Mouse (Mus musculus) embryonic fibroblast, embryonic 13.5 days (primary cell): ENCODE measurements around the gene Gtf2a2. TPM values are rescaled to one million over a fixed set of nuclear protein-coding genes. Genes with fewer than 3 reads are reported as not detected.
A peak's percentile ranks its signal among the peaks of the same experiment; 100 is the strongest.

Source experiments
- H3K27ac ChIP-seq: 2 replicates; pipeline ENCODE4 v1.5.1; 2012; ENCODE audit warnings: low read length, control low read depth, inconsistent platforms; ENCODE audit not compliant: insufficient read depth
- H3K4me1 ChIP-seq: 2 replicates; pipeline ENCODE4 v1.6.1; 2011; ENCODE audit warnings: low read length; ENCODE audit not compliant: control insufficient read depth, insufficient read depth
- H3K4me3 ChIP-seq: 2 replicates; pipeline ENCODE4 v1.5.1; 2011; ENCODE audit warnings: mild to moderate bottlenecking, control low read depth, low read length; ENCODE audit not compliant: insufficient read depth
- CTCF ChIP-seq: IDR thresholded peaks from 2 replicates; pipeline ENCODE4 v1.5.1; 2011; ENCODE audit warnings: mild to moderate bottlenecking, control low read depth, low read length, moderate library complexity, borderline replicate concordance; ENCODE audit not compliant: insufficient read depth
- POLR2A ChIP-seq: IDR thresholded peaks from 2 replicates; pipeline ENCODE4 v1.6.1; 2011; ENCODE audit warnings: low read depth, mild to moderate bottlenecking, control low read depth, low read length, moderate library complexity
- polyA plus RNA-seq: library from polyadenylated mRNA; stranded (reverse); fragments of >200 nt; gene quantifications from 2 replicates; pipeline ENCODE4 v1.2.4, GENCODE M21; 2011; ENCODE audit warnings: low read depth; ENCODE audit not compliant: missing spikeins, insufficient read length

The Gtf2a2 gene
- polyA plus RNA-seq, 1 experiment = 114 TPM

GRCm38 (mm10) chr9:70049839-70050238, 37.5 kb downstream of the Gtf2a2 start:
- H3K27ac ChIP-seq = peak overlapping the region; percentile 46
- no peak overlapping the region for H3K4me3 ChIP-seq
- peaks cover 15% of the 10 kb centered on the region for H3K4me1 ChIP-seq
- no peak for TF ChIP-seq POLR2A
- no peak for TF ChIP-seq CTCF

- Histone ChIP-seq H3K4me3 (no peak overlapping the region), H3K4me1 (peaks cover 13% of the 10 kb centered on the region), H3K27ac (no peak overlapping the region)
- no peak for TF ChIP-seq CTCF
These were observed 40.4 kb downstream of the Gtf2a2 start for GRCm38 (mm10) chr9:70052730-70053129.

- TF ChIP-seq CTCF (no peak), POLR2A (no peak)
- Histone ChIP-seq H3K27ac (no peak overlapping the region), H3K4me1 (peaks cover 7% of the 10 kb centered on the region), H3K4me3 (no peak overlapping the region)
These were observed 41.1 kb downstream of the Gtf2a2 start for GRCm38 (mm10) chr9:70053411-70053810.

GRCm38 (mm10) chr9:70062012-70062411, 49.7 kb downstream of the Gtf2a2 start:
- TF ChIP-seq CTCF (no peak), POLR2A (no peak)
- H3K4me1 ChIP-seq = no peaks in the 10 kb centered on the region
- H3K27ac ChIP-seq = no peak overlapping the region
- no peak overlapping the region for H3K4me3 ChIP-seq

GRCm38 (mm10) chr9:70067497-70067896, 55.1 kb downstream of the Gtf2a2 start:
- no peak for TF ChIP-seq POLR2A
- no peak for TF ChIP-seq CTCF
- no peaks in the 10 kb centered on the region for H3K4me1 ChIP-seq
- H3K27ac ChIP-seq = no peak overlapping the region
- no peak overlapping the region for H3K4me3 ChIP-seq

- TF ChIP-seq POLR2A (no peak), CTCF (no peak)
- Histone ChIP-seq H3K4me1 (no peaks in the 10 kb centered on the region), H3K4me3 (no peak overlapping the region), H3K27ac (no peak overlapping the region)
These were observed 57.6 kb downstream of the Gtf2a2 start for GRCm38 (mm10) chr9:70069961-70070435.

GRCm38 (mm10) chr9:70072387-70072786, 60.0 kb downstream of the Gtf2a2 start:
- TF ChIP-seq POLR2A = no peak
- TF ChIP-seq CTCF = no peak
- Histone ChIP-seq H3K4me1 (no peaks in the 10 kb centered on the region), H3K27ac (no peak overlapping the region), H3K4me3 (no peak overlapping the region)

Other genes with a start within 250 kb of the Gtf2a2 start
- gene Bnip2, start 23.1 kb upstream of the Gtf2a2 start, polyA plus RNA-seq = 174 and 184 TPM in 2 replicates
- gene Gcnt3, start 25.5 kb downstream of the Gtf2a2 start, polyA plus RNA-seq = not detected in 2 replicates
- gene Fam81a, start 130.0 kb downstream of the Gtf2a2 start, polyA plus RNA-seq = 1.7 and 2.5 TPM in 2 replicates
- 43.6 TPM in 2 replicates for gene Myo1e, start 194.8 kb downstream of the Gtf2a2 start, polyA plus RNA-seq